Mouse (Mus musculus) spleen, adult 2 months (tissue): Measurements from ENCODE around the gene Dusp10.

Experiments used
- CTCF ChIP-seq: fragments of 200-500 bp; IDR thresholded peaks from 2 replicates; pipeline ENCODE4 v1.5.1; 2011; ENCODE audit warnings: mild to moderate bottlenecking, inconsistent platforms; ENCODE audit not compliant: insufficient read depth, insufficient read length, insufficient replicate concordance; ENCODE audit errors: extremely low read depth
- POLR2A ChIP-seq: fragments of 200-500 bp; IDR thresholded peaks from 2 replicates; pipeline ENCODE4 v1.6.1; 2011; ENCODE audit warnings: low read depth, low read length, inconsistent platforms

DNA sequence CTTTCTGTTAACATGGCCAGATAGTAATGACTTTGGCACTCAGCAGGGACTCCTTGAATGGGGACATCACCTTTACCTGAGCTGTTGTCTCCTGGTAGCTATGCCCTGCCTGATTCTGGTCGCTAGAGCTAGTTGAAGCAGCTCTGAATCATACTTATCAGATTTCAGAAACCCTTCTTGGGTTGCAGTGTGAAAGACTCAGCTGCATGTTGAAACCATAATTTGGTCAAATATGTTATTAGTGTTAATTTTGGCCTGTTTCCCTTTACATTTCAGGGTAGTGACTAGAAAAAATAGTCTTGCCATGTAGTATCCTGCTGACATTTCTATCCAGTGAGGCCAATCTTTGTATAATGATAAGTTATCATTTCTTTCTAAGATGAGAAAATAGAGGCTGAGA, 38.2 kb downstream of the Dusp10 start:
- TF ChIP-seq CTCF (no peak), POLR2A (no peak)
